Mouse (Mus musculus) gastrocnemius, postnatal 4 days (tissue): Measurements from ENCODE around the gene Gm11627. TPM values are rescaled to one million over a fixed set of nuclear protein-coding genes. Genes with fewer than 3 reads are reported as not detected.
A peak's percentile ranks its signal among the peaks of the same experiment; 100 is the strongest.
"Not testable (repeated sequence)": the region's sequence is repeated elsewhere in the genome, so short reads cannot be mapped to it uniquely, and the experiment has no call there.

Experiments used
- DNase-seq, 2 experiments: peaks; one replicate each; pipeline ENCODE4 v3.0.0; 2021 to 2022; ENCODE audit warnings: low spot score in 2 of 2, mixed read lengths in 2 of 2
- total RNA-seq, 2 experiments: library from RNA; stranded (reverse); gene quantifications; 2 replicates each; pipeline ENCODE4 v1.2.3; 2021

Gm11627 gene
- total RNA-seq, 2 experiments from 2014 or later, result 2.1 to 2.8 TPM

- no peak for DNase-seq
Measured at GRCm38 (mm10) chr11:102565741-102566140, 13.5 kb downstream of the Gm11627 start.

- not testable (repeated sequence) for DNase-seq
Measured at GRCm38 (mm10) chr11:102564952-102565671, 14.1 kb downstream of the Gm11627 start.

GRCm38 (mm10) chr11:102558704-102559103 lies 20.6 kb downstream of the Gm11627 start:
- DNase-seq, result no peak

- no peak for DNase-seq
Measured at GRCm38 (mm10) chr11:102557386-102557785, 21.9 kb downstream of the Gm11627 start.

- DNase-seq, result no peak
Measured at GRCm38 (mm10) chr11:102556716-102557074, 22.6 kb downstream of the Gm11627 start.

- peak; percentile 93 to 95 for DNase-seq
Measured at GRCm38 (mm10) chr11:102556031-102556715, 23.1 kb downstream of the Gm11627 start, which contains the start of gene Gpatch8. TSS of gene Gpatch8 (minus strand) at chr11:102556392.

GRCm38 (mm10) chr11:102555400-102556030 lies 23.7 kb downstream of the Gm11627 start:
- DNase-seq, result peak in 1 of 2 experiments; percentile 51

GRCm38 (mm10) chr11:102552051-102552450 lies 27.2 kb downstream of the Gm11627 start:
- DNase-seq, result no peak

GRCm38 (mm10) chr11:102551176-102551575 lies 28.1 kb downstream of the Gm11627 start:
- DNase-seq, result no peak

GRCm38 (mm10) chr11:102541471-102541870 lies 37.8 kb downstream of the Gm11627 start:
- DNase-seq, result no peak

GRCm38 (mm10) chr11:102540286-102540685 lies 39.0 kb downstream of the Gm11627 start:
- DNase-seq, result not testable (repeated sequence)

GRCm38 (mm10) chr11:102539690-102540089 lies 39.6 kb downstream of the Gm11627 start:
- no peak for DNase-seq

- no peak for DNase-seq
Measured at GRCm38 (mm10) chr11:102536210-102536609, 43.1 kb downstream of the Gm11627 start.

- DNase-seq, result no peak
Measured at GRCm38 (mm10) chr11:102534078-102534477, 45.2 kb downstream of the Gm11627 start.

- DNase-seq, result no peak
Measured at GRCm38 (mm10) chr11:102531425-102531824, 47.8 kb downstream of the Gm11627 start.

Other genes with a start within 250 kb of the Gm11627 start
- 1 to 10 TPM; 2.5 to 7.2 TPM for gene Slc4a1, start 213.3 kb downstream of the Gm11627 start, total RNA-seq
- 1 to 10 TPM; 1.3 to 1.4 TPM for gene Rundc3a, start 186.1 kb downstream of the Gm11627 start, total RNA-seq
- gene Slc25a39, start 171.5 kb downstream of the Gm11627 start, total RNA-seq, result 10 to 100 TPM; 54.5 to 66.3 TPM
- gene Grn, start 149.1 kb downstream of the Gm11627 start, total RNA-seq, result 100 to 1,000 TPM; 129 to 130 TPM
- gene Fam171a2, start 131.8 kb downstream of the Gm11627 start, total RNA-seq, result 10 to 100 TPM; 27.4 to 43.6 TPM
- 1 to 10 TPM; 3.2 to 4.7 TPM for gene Itga2b, start 109.3 kb downstream of the Gm11627 start, total RNA-seq
- 10 to 100 TPM; 39.5 to 45.7 TPM for gene Gpatch8, start 23.1 kb downstream of the Gm11627 start, total RNA-seq
- 10 to 100 TPM; 23.0 to 24.4 TPM for gene Fzd2, start 24.9 kb upstream of the Gm11627 start, total RNA-seq
- gene Meioc, start 84.3 kb upstream of the Gm11627 start, total RNA-seq, result under 1 TPM; 0.10 to 0.18 TPM
- gene Ccdc43, start 118.3 kb upstream of the Gm11627 start, total RNA-seq, result 10 to 100 TPM; 75.7 to 84.0 TPM
- gene Adam11, start 182.0 kb upstream of the Gm11627 start, total RNA-seq, result 1 to 10 TPM; 2.5 to 2.6 TPM
- gene Gjc1, start 240.2 kb upstream of the Gm11627 start, total RNA-seq, result 10 to 100 TPM; 39.4 to 41.0 TPM